Mouse (Mus musculus) ES-Bruce4 (cell line): Measurements from ENCODE around the gene Wfdc1.

Experiments
- EP300 ChIP-seq: IDR thresholded peaks from 2 replicates; pipeline ENCODE4 v1.6.1; 2011; ENCODE audit warnings: low read depth, low read length; ENCODE audit not compliant: insufficient read depth
- POLR2A ChIP-seq: IDR thresholded peaks from one replicate; pipeline ENCODE4 v1.8.1; 2011; ENCODE audit warnings: low read length; ENCODE audit not compliant: insufficient read depth

DNA sequence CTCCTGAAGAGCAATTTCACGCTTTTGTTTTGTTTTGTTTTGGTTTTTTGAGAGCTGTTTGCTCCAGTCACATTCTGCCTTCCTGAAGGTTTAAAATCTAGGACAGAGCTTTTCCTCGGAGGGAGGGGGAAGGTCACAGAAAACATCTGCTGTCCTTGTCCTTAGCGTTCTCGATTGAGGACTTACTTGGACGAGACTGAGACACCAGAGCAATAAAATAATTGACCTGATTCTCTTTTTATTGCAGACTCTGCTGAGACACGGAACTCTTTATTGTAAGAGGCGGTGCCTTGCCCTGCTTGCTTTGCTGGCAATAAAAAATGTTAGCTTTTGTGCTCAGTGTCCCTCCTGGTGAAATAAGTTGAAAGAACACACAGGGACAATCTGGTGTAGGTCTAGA lies 26.4 kb upstream of the Wfdc1 start:
- TF ChIP-seq POLR2A (no peak), EP300 (no peak)
